Comparison of ENCODE assay signal across 15 mouse cellular contexts in the genomic region with DNA sequence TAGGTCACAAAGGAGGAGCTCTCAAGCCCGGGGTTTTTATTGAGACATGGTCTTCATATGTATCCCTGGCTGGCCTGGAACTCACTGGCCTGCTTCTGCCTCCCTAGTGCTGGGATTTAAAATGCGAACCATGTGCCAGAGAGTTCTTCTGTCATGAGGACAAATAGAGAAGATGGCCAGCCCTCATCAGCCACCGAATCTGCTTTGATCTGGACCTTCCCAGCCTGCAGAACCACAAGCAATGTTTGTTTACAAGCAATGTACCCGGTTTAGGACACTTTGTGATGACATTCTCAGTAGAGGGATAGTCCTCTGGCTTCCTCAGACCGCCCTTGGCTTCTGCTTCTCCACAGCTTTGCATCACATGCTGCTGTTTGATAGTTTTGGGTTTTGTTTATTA. TPM values are rescaled to one million over a fixed set of nuclear protein-coding genes. Genes with fewer than 3 reads are reported as not detected.
"Had no signal": no experiment of that assay in that cellular context is flagged by ENCODE, and none has a peak within 500 bp of the region (broad histone marks: within the 10 kb centered on the region; RNA-seq: fewer than 3 reads in every experiment).

No protein-coding gene starts in this region.

- H3K4me1 ChIP-seq: kidney, embryonic 15.5 days; limb, embryonic 10.5 days; liver, embryonic 15.5 days; lung, embryonic 15.5 days; midbrain, embryonic 12.5 days; neural tube, embryonic 12.5 days had no signal

- H3K4me3 ChIP-seq: kidney, embryonic 15.5 days; left cerebral cortex, adult 2 months; limb, embryonic 10.5 days; liver, embryonic 15.5 days; lung, embryonic 15.5 days; midbrain, embryonic 12.5 days; myocyte; neural tube, embryonic 12.5 days had no signal

- H3K9ac ChIP-seq: kidney, embryonic 15.5 days; liver, embryonic 15.5 days; lung, embryonic 15.5 days; midbrain, embryonic 12.5 days; neural tube, embryonic 12.5 days had no signal

- H3K36me3 ChIP-seq: kidney, embryonic 15.5 days; limb, embryonic 10.5 days; liver, embryonic 15.5 days; lung, embryonic 15.5 days; midbrain, embryonic 12.5 days; neural tube, embryonic 12.5 days had no signal

- H3K4me2 ChIP-seq: kidney, embryonic 15.5 days; liver, embryonic 11.5 days; liver, embryonic 15.5 days; lung, embryonic 15.5 days; midbrain, embryonic 12.5 days; neural tube, embryonic 12.5 days had no signal

- H3K9me3 ChIP-seq: kidney, embryonic 15.5 days; limb, embryonic 10.5 days; liver, embryonic 15.5 days; lung, embryonic 15.5 days; midbrain, embryonic 12.5 days; neural tube, embryonic 12.5 days had no signal

- H3K27me3 ChIP-seq: neural tube, embryonic 12.5 days had no signal

- H3K27ac ChIP-seq: kidney, embryonic 15.5 days; left cerebral cortex, adult 2 months; limb, embryonic 10.5 days; liver, embryonic 15.5 days; lung, embryonic 15.5 days; midbrain, embryonic 12.5 days; neural tube, embryonic 12.5 days had no signal

- DNase-seq: kidney, adult 2 months; kidney, postnatal 14 days; thymus, adult 2 months; thymus, postnatal 25 days had no signal

RNA-seq across cellular contexts. Expression of a gene that starts 12.4 kb away (rescaled TPM):
- total RNA-seq: megakaryocyte-erythroid progenitor cell, adult 5-6 weeks had no signal
- polyA plus RNA-seq: liver, embryonic 11.5 days; liver, embryonic 15.5 days; stomach, embryonic 14.5 days had no signal
